Mouse (Mus musculus) embryonic facial prominence, embryonic 15.5 days (tissue): ENCODE measurements around the gene Armh3. TPM values are rescaled to one million over a fixed set of nuclear protein-coding genes. Genes with fewer than 3 reads are reported as not detected.
A peak's percentile ranks its signal among the peaks of the same experiment; 100 is the strongest.

ENCODE experiments used
- ATAC-seq: fragments of 200-750 bp; cut with Nextera tagmentation; 2 replicates; pipeline ENCODE4 v1.8.0; 2017; ENCODE audit warnings: low read depth, moderate TSS enrichment; ENCODE audit not compliant: insufficient number of reproducible peaks, low FRiP score, low TSS enrichment
- H3K27ac ChIP-seq: fragments of 300-500 bp; sonication (generic); replicated peaks from 2 replicates; pipeline ENCODE4 v1.5.1; 2015; ENCODE audit warnings: mild to moderate bottlenecking, inconsistent platforms
- H3K27me3 ChIP-seq: fragments of 300-500 bp; sonication (generic); 2 replicates; pipeline ENCODE4 v1.6.1; 2015; ENCODE audit warnings: inconsistent platforms
- H3K36me3 ChIP-seq: fragments of 300-500 bp; sonication (generic); 2 replicates; pipeline ENCODE4 v1.6.1; 2015; ENCODE audit warnings: mild to moderate bottlenecking, inconsistent platforms
- H3K4me1 ChIP-seq: fragments of 300-500 bp; sonication (generic); 2 replicates; pipeline ENCODE4 v1.6.1; 2015; ENCODE audit warnings: inconsistent platforms
- H3K4me2 ChIP-seq: fragments of 300-500 bp; sonication (generic); replicated peaks from 2 replicates; pipeline ENCODE4 v1.6.1; 2015; ENCODE audit warnings: mild to moderate bottlenecking, inconsistent platforms
- H3K4me3 ChIP-seq: fragments of 300-500 bp; sonication (generic); replicated peaks from 2 replicates; pipeline ENCODE4 v1.5.1; 2015; ENCODE audit warnings: mild to moderate bottlenecking, inconsistent platforms
- H3K9ac ChIP-seq: fragments of 300-500 bp; sonication (generic); 2 replicates; pipeline ENCODE4 v1.6.1; 2015; ENCODE audit warnings: inconsistent platforms
- H3K9me3 ChIP-seq: fragments of 300-500 bp; sonication (generic); replicated peaks from 2 replicates; pipeline ENCODE4 v1.6.1; 2016; ENCODE audit warnings: inconsistent platforms
- WGBS: fragments of 180-500 bp; shearing (Covaris S2); methylation state at CpG from one replicate; pipeline ENCODE4 v1.1.7; 2015; 5-methylcytosine and 5-hydroxymethylcytosine counted together
- polyA plus RNA-seq: library from polyadenylated mRNA; unstranded; fragments of >200 nt; fragmentation: Nextera tagmentation; extraction: Ambion mirVana; gene quantifications from 2 replicates; pipeline ENCODE4 v1.2.1, GENCODE M21; 2015

Armh3 gene
- polyA plus RNA-seq, 1 experiment from 2014 or later: 20.5 TPM

DNA sequence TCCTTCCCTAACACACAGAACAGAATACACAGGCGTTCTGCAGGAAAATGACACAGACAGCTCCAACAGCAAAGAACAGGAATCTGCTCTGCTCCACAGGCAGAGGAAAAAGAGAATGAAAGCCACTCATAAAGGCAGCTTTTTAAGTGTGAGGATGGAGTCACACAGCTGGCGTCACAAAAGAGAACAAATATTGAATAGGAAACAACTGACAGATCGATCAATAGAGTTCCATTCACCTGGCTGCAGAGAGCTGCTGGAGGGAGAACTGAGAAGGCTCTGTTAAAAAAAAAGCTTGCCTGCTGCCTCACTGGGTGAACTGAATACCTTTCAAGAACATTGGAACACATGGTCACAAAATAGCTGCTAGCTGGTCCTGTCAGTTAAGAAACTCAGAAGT is 154.1 kb downstream of the Armh3 start:
- WGBS: 79% methylated on average over 3 of the region's 3 CpGs
- H3K27me3 ChIP-seq: no peaks in the 10 kb centered on the region
- no peak overlapping the region for H3K4me2 ChIP-seq
- H3K36me3 ChIP-seq: 0 out of 2 replicates have a peak, but pooled peaks cover 7% of the 10 kb centered on the region
- no peak for ATAC-seq
- H3K9me3 ChIP-seq: no peaks in the 10 kb centered on the region
- no peak overlapping the region for H3K4me3 ChIP-seq
- H3K9ac ChIP-seq: no peak overlapping the region
- H3K4me1 ChIP-seq: peaks cover 5% of the 10 kb centered on the region
- H3K27ac ChIP-seq: no peak overlapping the region

DNA sequence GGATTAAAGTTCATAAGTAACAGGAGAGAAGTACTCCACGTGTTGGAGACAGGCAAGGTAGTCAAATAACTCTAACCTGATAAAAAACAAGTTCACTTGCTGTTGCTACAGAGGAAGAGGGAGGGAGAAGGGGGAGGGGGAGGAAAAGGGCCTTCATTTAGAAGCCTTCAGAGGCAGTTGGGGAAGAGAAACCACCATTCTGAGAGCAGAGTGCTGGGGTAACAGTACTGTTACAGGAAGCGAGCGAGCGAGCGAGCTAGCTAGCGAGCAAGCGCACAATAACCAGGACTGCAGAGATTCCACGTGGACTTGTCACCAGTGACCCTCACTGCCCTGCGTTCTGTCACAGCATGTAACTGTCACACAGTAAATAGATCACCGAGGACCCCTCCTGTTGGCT is 154.9 kb downstream of the Armh3 start:
- Histone ChIP-seq H3K4me3 (no peak overlapping the region), H3K36me3 (0 out of 2 replicates have a peak, but pooled peaks cover 7% of the 10 kb centered on the region), H3K9me3 (no peaks in the 10 kb centered on the region), H3K9ac (no peak overlapping the region), H3K4me2 (no peak overlapping the region), H3K27ac (no peak overlapping the region), H3K4me1 (peaks cover 5% of the 10 kb centered on the region), H3K27me3 (no peaks in the 10 kb centered on the region)
- no peak for ATAC-seq
- WGBS: 56% methylated on average over 10 of the region's 10 CpGs

DNA sequence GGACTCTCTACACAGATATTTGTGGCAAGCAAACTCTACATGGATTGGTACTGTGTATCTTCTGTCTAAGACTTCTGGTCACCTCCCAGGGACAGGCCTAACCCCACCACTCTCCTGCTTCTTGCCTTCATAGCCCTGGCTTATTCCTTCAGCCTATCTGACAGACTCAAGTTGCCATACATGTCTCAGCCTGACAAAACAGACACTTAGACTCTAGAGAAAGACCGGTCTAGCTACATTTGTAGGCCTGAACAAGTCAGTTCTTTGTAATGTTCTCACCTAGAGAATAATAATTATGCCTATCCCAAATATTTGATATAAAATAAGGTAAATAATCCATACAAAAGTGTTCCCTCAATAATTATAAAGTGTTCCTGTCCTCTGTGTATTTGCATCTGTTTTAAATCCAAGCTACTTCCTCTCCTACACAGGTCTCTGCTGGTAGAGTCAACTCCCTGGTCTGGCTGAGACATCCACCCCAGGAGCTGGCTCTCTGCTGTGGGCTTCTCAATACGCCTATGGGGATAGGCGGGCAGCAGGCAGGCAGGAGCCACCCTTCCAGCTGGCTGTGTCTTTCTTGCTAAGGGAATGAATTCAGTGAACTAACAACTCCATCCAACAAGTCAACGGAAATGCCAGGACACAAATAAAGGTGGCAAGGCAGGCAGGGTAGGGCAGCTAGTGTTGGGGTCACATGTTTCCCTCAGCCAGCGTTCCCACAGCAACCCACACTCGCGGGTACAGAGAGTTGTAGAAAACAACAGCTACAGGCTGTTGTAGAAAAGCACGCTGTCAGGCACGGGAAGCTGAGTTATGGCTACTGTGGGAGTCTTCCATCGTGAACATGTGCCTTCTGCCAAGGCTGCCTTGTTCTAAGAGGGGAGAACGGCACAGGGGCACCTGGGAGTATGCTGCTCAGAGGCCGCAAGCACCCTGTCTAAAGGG is 161.0 kb downstream of the Armh3 start:
- no peak overlapping the region for H3K9ac ChIP-seq
- 0 out of 2 replicates have a peak, but pooled peaks cover 6% of the 10 kb centered on the region for H3K4me1 ChIP-seq
- H3K4me3 ChIP-seq: no peak overlapping the region
- H3K27ac ChIP-seq: peak overlapping the region; percentile 76
- H3K9me3 ChIP-seq: no peaks in the 10 kb centered on the region
- no peaks in the 10 kb centered on the region for H3K27me3 ChIP-seq
- 66% methylated on average over 12 of the region's 12 CpGs for WGBS
- H3K36me3 ChIP-seq: 0 out of 2 replicates have a peak, but pooled peaks cover 3% of the 10 kb centered on the region
- no peak overlapping the region for H3K4me2 ChIP-seq
- ATAC-seq: no peak

DNA sequence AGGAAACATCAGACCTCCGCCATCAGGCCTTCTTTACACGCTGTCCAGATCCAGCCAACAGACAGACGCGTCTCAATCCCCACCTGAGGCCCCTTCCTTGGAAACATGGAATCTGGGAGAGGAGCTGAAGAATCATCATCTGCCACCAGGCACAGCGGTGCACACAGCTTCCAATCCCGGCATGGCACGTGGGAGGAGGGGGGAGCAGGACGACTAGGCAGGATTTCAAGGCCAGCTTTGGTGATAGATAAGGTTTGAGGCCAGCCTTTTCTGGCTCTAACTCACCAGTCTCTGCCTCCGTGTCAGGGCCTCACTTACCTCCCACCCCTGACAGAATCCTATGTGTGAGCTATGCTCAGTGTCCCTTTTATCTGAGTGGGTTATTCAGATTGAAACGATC is 162.8 kb downstream of the Armh3 start:
- Histone ChIP-seq H3K4me3 (no peak overlapping the region), H3K27ac (0 out of 2 replicates have a peak overlapping the region, but pooled peaks have one; percentile 71)

DNA sequence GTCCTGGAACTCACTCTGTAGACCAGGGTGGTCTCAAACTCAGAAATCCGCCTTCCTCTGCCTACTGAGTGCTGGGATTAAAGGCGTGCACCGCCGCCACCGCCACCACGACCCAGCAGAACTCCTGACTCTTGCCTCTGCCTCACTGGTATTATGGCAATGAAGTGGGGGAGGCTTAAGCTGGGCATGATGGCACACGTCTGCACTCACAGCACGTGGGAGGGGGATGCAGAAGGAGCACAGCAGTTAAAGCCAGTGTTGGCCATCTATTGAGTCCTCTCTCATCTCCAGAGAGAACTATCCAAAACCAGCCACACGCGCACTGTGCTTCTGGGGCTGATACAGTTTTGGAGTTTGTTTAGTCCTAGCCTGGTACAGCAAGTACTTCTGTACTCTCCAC is 164.6 kb downstream of the Armh3 start:
- Histone ChIP-seq H3K27me3 (no peaks in the 10 kb centered on the region), H3K9me3 (no peaks in the 10 kb centered on the region), H3K9ac (no peak overlapping the region), H3K36me3 (no peaks in the 10 kb centered on the region), H3K4me3 (no peak overlapping the region), H3K4me2 (no peak overlapping the region), H3K27ac (no peak overlapping the region), H3K4me1 (0 out of 2 replicates have a peak, but pooled peaks cover 6% of the 10 kb centered on the region)
- no peak for ATAC-seq
- WGBS: 80% methylated on average over 10 of the region's 10 CpGs

More for the DNA sequence above, 162.8 kb downstream of the Armh3 start:
- ATAC-seq: no peak
- 0 out of 2 replicates have a peak, but pooled peaks cover 6% of the 10 kb centered on the region for H3K4me1 ChIP-seq
- no peaks in the 10 kb centered on the region for H3K9me3 ChIP-seq
- H3K36me3 ChIP-seq: no peaks in the 10 kb centered on the region
- no peak overlapping the region for H3K4me2 ChIP-seq
- WGBS: 82% methylated on average over 10 of the region's 10 CpGs
- no peak overlapping the region for H3K9ac ChIP-seq
- H3K27me3 ChIP-seq: no peaks in the 10 kb centered on the region

DNA sequence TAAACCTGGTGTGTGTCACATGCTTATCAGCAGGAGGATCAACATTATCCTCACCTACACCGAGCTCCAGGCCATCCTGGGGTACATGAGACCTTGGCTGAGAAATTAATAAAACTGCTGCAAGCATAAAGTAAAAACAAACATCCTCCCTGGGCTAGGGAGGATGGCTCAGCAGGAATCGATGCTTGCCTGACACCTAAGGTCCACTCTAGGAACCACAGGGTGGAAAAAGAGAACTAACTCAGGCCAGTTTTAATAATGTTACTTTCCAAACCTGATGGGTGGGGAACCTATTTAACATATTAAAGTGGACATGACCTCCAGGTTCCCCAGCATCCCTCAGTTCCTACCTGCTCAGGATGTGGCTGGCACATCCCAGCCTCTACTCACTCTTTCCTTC is 167.6 kb downstream of the Armh3 start:
- Histone ChIP-seq H3K27me3 (no peaks in the 10 kb centered on the region), H3K4me3 (no peak overlapping the region), H3K9ac (no peak overlapping the region), H3K9me3 (0 out of 2 replicates have a peak, but pooled peaks cover 4% of the 10 kb centered on the region), H3K4me1 (no peaks in the 10 kb centered on the region), H3K36me3 (no peaks in the 10 kb centered on the region; the same call in 1 of the 2 replicates), H3K4me2 (no peak overlapping the region), H3K27ac (no peak overlapping the region)
- ATAC-seq: no peak
- 55% methylated on average over 2 of the region's 2 CpGs for WGBS

DNA sequence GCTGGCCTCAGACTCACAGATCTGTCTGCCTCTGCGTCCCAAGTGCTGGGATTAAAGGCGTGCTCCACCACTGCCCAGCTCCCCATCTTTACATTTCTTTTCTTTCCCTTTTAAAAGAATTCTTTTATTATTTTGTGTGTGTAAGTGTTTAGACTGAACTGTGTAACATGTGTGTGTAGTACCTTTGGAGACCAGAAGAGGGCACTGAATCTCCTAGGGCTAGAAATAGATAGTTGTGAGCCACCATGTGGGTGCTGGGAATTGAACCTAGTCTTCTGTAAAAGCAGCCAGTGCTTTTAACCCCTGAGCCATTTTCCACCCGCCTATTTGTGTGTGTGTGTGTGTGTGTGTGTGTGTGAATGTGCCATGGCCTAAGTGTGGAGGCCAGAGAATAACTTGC is 170.6 kb downstream of the Armh3 start:
- 92% methylated on average over 3 of the region's 3 CpGs for WGBS
- no peak overlapping the region for H3K4me2 ChIP-seq
- no peaks in the 10 kb centered on the region for H3K27me3 ChIP-seq
- H3K4me1 ChIP-seq: no peaks in the 10 kb centered on the region
- H3K9me3 ChIP-seq: 0 out of 2 replicates have a peak, but pooled peaks cover 4% of the 10 kb centered on the region
- no peak for ATAC-seq
- no peak overlapping the region for H3K4me3 ChIP-seq
- no peak overlapping the region for H3K9ac ChIP-seq
- no peak overlapping the region for H3K27ac ChIP-seq
- H3K36me3 ChIP-seq: no peaks in the 10 kb centered on the region; the same call in 1 of the 2 replicates

DNA sequence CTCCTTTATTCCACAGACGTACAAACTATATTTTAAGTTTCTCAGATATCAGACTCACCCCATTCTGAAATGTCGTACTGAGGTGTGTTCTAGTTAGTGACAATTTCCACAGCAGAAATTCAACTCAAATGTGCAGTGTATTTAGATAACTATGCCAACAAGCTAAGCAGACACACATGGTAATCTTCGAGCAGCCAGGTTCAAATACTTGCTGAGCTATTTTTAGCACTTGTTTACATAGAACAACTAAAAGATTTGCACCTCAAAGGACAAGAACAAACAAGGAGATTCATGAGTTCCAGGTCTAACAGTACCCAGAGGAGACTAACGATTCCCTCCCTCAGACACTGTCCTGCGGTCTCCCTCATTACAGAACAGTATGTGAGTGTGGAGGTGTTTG is 171.2 kb downstream of the Armh3 start:
- H3K4me2 ChIP-seq: no peak overlapping the region
- H3K27me3 ChIP-seq: no peaks in the 10 kb centered on the region
- H3K9me3 ChIP-seq: 0 out of 2 replicates have a peak, but pooled peaks cover 4% of the 10 kb centered on the region
- WGBS: 64% methylated on average over 5 of the region's 5 CpGs
- no peak overlapping the region for H3K4me3 ChIP-seq
- no peak overlapping the region for H3K9ac ChIP-seq
- no peaks in the 10 kb centered on the region; the same call in 1 of the 2 replicates for H3K36me3 ChIP-seq
- H3K4me1 ChIP-seq: 0 out of 2 replicates have a peak, but pooled peaks cover under 1% of the 10 kb centered on the region
- ATAC-seq: no peak
- no peak overlapping the region for H3K27ac ChIP-seq

DNA sequence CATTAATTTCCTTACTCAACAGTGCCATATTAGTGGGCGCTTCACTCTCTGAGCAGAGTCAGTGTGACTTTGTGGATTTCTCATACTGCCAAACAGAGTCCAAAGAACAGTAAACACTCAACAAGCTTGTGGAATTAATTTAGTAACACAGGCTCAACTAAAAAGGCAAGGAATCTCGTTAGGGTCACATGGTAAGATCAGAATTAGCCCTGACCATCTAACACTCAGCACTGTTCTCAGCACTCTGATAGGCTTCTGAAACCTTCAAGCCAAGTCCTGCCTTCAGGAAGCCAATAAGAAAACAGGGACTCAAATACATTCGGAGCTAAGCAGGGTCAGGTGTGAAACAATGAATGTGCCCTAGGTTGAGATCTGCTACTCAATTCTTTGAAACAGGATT is 172.1 kb downstream of the Armh3 start:
- H3K36me3 ChIP-seq: no peaks in the 10 kb centered on the region; the same call in 1 of the 2 replicates
- H3K4me2 ChIP-seq: no peak overlapping the region
- no peak overlapping the region for H3K9ac ChIP-seq
- 75% methylated on average over 3 of the region's 3 CpGs for WGBS
- H3K9me3 ChIP-seq: 0 out of 2 replicates have a peak, but pooled peaks cover 4% of the 10 kb centered on the region
- H3K4me1 ChIP-seq: peaks cover 5% of the 10 kb centered on the region; the same call in 1 of the 2 replicates
- H3K4me3 ChIP-seq: no peak overlapping the region
- H3K27ac ChIP-seq: no peak overlapping the region
- no peak for ATAC-seq
- H3K27me3 ChIP-seq: no peaks in the 10 kb centered on the region

DNA sequence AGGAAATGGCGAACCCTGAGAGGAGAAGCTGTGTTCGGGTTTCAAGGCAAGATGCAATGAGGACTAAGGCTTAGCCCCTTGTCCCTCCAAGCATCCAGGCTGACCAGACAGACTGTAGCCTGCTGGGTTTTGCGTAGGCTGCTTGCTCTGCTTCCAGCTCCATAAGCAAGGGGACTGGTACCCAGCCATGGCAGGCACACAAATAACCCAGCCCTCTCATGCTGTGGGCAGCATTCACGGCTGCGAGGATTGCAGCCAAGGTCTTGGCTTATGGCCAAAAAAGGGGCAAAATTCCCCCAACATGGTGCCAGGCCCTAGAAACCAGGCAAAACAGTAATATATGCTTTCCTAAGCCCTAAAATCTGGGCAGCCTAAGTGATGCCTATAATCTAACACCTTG is 176.5 kb downstream of the Armh3 start:
- H3K27ac ChIP-seq: no peak overlapping the region
- no peaks in the 10 kb centered on the region for H3K27me3 ChIP-seq
- H3K36me3 ChIP-seq: 0 out of 2 replicates have a peak, but pooled peaks cover 9% of the 10 kb centered on the region
- ATAC-seq: no peak
- H3K9me3 ChIP-seq: no peaks in the 10 kb centered on the region
- H3K4me2 ChIP-seq: no peak overlapping the region
- H3K4me1 ChIP-seq: peaks cover 27% of the 10 kb centered on the region
- H3K4me3 ChIP-seq: no peak overlapping the region
- WGBS: 60% methylated on average over 5 of the region's 5 CpGs
- H3K9ac ChIP-seq: no peak overlapping the region

DNA sequence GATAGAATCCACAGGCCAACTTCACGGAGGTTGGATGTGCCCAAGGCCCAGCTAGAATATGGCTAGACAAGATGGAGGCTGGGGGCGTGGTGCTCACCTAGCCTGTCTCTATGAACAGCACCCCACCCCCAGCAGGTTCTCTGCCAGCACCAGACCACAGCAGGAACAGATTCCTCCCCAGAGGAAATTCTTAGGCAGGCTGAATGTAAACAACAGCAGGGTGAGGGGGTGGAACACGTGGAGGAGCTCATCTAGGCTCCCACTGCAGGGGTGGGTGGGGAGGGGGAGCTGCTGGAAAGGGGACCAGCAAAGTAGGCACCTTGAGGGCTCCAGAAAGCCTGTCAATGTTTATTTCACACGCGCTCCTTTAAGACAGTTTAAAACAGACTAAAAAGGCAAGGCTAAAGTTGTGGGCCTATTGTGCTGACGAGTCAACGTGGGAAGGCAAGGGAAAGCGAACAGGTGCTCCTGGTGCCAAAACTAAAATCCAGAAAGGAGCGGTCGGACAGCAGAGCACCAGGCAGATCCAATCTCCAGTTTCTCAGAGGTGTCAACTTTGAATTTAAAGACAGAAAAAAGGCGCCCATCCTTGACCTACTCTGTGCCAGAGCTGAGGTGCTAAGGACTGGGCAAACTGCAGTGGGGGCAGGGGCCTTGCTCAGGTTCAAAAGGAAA is 180.3 kb downstream of the Armh3 start:
- no peak for ATAC-seq
- 50% methylated on average over 11 of the region's 11 CpGs for WGBS
- H3K4me3 ChIP-seq: no peak overlapping the region
- H3K9me3 ChIP-seq: no peaks in the 10 kb centered on the region
- 0 out of 2 replicates have a peak, but pooled peaks cover 9% of the 10 kb centered on the region for H3K36me3 ChIP-seq
- H3K9ac ChIP-seq: no peak overlapping the region
- no peaks in the 10 kb centered on the region for H3K27me3 ChIP-seq
- no peak overlapping the region for H3K27ac ChIP-seq
- H3K4me1 ChIP-seq: peaks cover 50% of the 10 kb centered on the region
- H3K4me2 ChIP-seq: no peak overlapping the region
